ENCODE assay signal across 17 mouse cellular contexts in the genomic region with DNA sequence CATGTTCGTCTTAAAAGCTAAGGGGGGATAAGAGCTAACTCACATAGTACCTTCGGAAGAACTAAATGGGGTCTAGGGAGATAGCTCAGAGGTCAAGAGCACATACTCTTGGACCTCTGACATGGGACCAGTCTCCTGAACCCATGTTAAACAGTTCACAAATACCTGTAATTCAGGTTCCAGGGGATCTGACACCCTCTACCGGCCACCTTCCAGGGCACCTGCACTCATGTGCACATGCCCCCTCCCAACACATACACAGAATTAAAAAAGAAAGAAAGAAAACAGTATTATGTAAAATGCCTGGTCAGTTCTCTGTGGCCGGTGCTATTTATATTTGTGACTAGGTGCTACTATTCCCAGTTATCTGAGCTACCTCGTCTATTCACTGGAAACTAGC. TPM values are rescaled to one million over a fixed set of nuclear protein-coding genes. Genes with fewer than 3 reads are reported as not detected.
A peak's percentile ranks its signal among the peaks of the same experiment; 100 is the strongest.
DNase-seq lines count a peak whose midpoint lies in the region; ATAC-seq and TF ChIP-seq lines count a peak whose summit lies in the region.
"Had no signal": no experiment of that assay in that cellular context is flagged by ENCODE, and none has a peak within 500 bp of the region (broad histone marks: within the 10 kb centered on the region; RNA-seq: fewer than 3 reads in every experiment).

No protein-coding gene starts in this region.

- H3K36me3 ChIP-seq in kidney, postnatal 0 days (ENCODE audit: insufficient read depth, low read length): no peaks in the 10 kb centered on the region
- H3K36me3 ChIP-seq in kidney, embryonic 14.5 days (ENCODE audit: control insufficient read depth, insufficient read depth, low read length): no peaks in the 10 kb centered on the region
- no peaks in the 10 kb centered on the region for H3K36me3 ChIP-seq in midbrain, postnatal 0 days (ENCODE audit: insufficient read depth, low read length)
- no peaks in the 10 kb centered on the region for H3K36me3 ChIP-seq in midbrain, embryonic 14.5 days (ENCODE audit: control insufficient read depth, insufficient read depth, low read length)
- H3K36me3 ChIP-seq: forebrain, embryonic 10.5 days; heart, embryonic 13.5 days; hindbrain, embryonic 15.5 days; liver, embryonic 15.5 days; midbrain, embryonic 12.5 days; neural tube, embryonic 13.5 days had no signal

- ATAC-seq in kidney, postnatal 0 days (replicated peaks; ENCODE audit: low FRiP score, low read depth): no peak
- no peak for ATAC-seq in kidney, embryonic 14.5 days (ENCODE audit: low FRiP score, low TSS enrichment)
- no peak for ATAC-seq in midbrain, postnatal 0 days (ENCODE audit: low FRiP score)
- ATAC-seq in midbrain, embryonic 14.5 days (ENCODE audit: low FRiP score, low TSS enrichment): no peak
- ATAC-seq: forebrain, postnatal 0 days had no signal

- intact Hi-C loops in gastrocnemius, adult 2 months (cut with DNase I): loop anchor here (5.0 kb wide), 1 partner anchor 214 kb away; no protein-coding TSS in a partner anchor

- no peak overlapping the region for H3K9ac ChIP-seq in kidney, postnatal 0 days (ENCODE audit: low read depth, low read length)
- H3K9ac ChIP-seq in kidney, embryonic 14.5 days (ENCODE audit: low read depth, low read length): no peak overlapping the region
- no peak overlapping the region for H3K9ac ChIP-seq in midbrain, postnatal 0 days (replicated peaks; ENCODE audit: low read length, poor library complexity, severe bottlenecking)
- no peak overlapping the region for H3K9ac ChIP-seq in midbrain, embryonic 14.5 days (replicated peaks; ENCODE audit: low read length)
- H3K9ac ChIP-seq: forebrain, postnatal 0 days; heart, embryonic 13.5 days; hindbrain, embryonic 15.5 days; liver, embryonic 15.5 days; midbrain, embryonic 12.5 days; neural tube, embryonic 13.5 days had no signal

- no peak overlapping the region for H3K4me2 ChIP-seq in kidney, postnatal 0 days (ENCODE audit: low read length)
- no peak overlapping the region for H3K4me2 ChIP-seq in kidney, embryonic 14.5 days (replicated peaks; ENCODE audit: low read depth, low read length)
- no peak overlapping the region for H3K4me2 ChIP-seq in midbrain, postnatal 0 days (ENCODE audit: low read depth, low read length, poor library complexity, severe bottlenecking)
- no peak overlapping the region for H3K4me2 ChIP-seq in midbrain, embryonic 14.5 days (ENCODE audit: low read length)
- H3K4me2 ChIP-seq: heart, embryonic 13.5 days; hindbrain, embryonic 15.5 days; liver, embryonic 15.5 days; midbrain, embryonic 12.5 days; neural tube, embryonic 13.5 days had no signal

- no peak for DNase-seq in gastrocnemius, adult 2 months
- DNase-seq in gastrocnemius, adult 18-20 months (ENCODE audit: low spot score): no peak
- no peak for DNase-seq in kidney, postnatal 0 days (ENCODE audit: low spot score)
- no peak for DNase-seq in midbrain, postnatal 0 days (ENCODE audit: low spot score)
- no peak for DNase-seq in midbrain, embryonic 14.5 days
- no peak for DNase-seq in adrenal gland, postnatal 10 days
- DNase-seq: B cell, adult 2 months; forebrain, postnatal 0 days; kidney, adult 11 months; thymus, postnatal 25 days had no signal

- H3K4me3 ChIP-seq in gastrocnemius, adult 2 months: no peak overlapping the region
- H3K4me3 ChIP-seq in kidney, postnatal 0 days (replicated peaks; ENCODE audit: low read depth, low read length): no peak overlapping the region
- no peak overlapping the region for H3K4me3 ChIP-seq in kidney, embryonic 14.5 days (ENCODE audit: low read length)
- H3K4me3 ChIP-seq in midbrain, postnatal 0 days (ENCODE audit: low read depth, low read length): no peak overlapping the region
- no peak overlapping the region for H3K4me3 ChIP-seq in midbrain, embryonic 14.5 days (replicated peaks; ENCODE audit: low read depth, low read length)
- H3K4me3 ChIP-seq: forebrain, embryonic 10.5 days; heart, embryonic 13.5 days; hindbrain, embryonic 15.5 days; liver, embryonic 15.5 days; midbrain, embryonic 12.5 days; neural tube, embryonic 13.5 days had no signal

- no peak for TF ChIP-seq CTCF in gastrocnemius, adult 2 months (IDR thresholded peaks at IDR 0.05)
- peak; percentile 48 for TF ChIP-seq CTCF in kidney, postnatal 0 days (IDR thresholded peaks at IDR 0.05; ENCODE audit: low read depth)
- peak; percentile 30; the same call in 1 of the 2 replicates for TF ChIP-seq CTCF in midbrain, postnatal 0 days (IDR thresholded peaks at IDR 0.05)

- no peaks in the 10 kb centered on the region for H3K27me3 ChIP-seq in kidney, postnatal 0 days (ENCODE audit: insufficient read depth, low read length)
- H3K27me3 ChIP-seq in kidney, embryonic 14.5 days (ENCODE audit: control insufficient read depth, insufficient read depth, low read length): no peaks in the 10 kb centered on the region
- H3K27me3 ChIP-seq in midbrain, postnatal 0 days (ENCODE audit: insufficient read depth, low read length): no peaks in the 10 kb centered on the region
- no peaks in the 10 kb centered on the region for H3K27me3 ChIP-seq in midbrain, embryonic 14.5 days (ENCODE audit: control insufficient read depth, insufficient read depth, low read length)
- H3K27me3 ChIP-seq: hindbrain, embryonic 15.5 days; liver, embryonic 15.5 days; neural tube, embryonic 13.5 days had no signal

- H3K9me3 ChIP-seq in kidney, postnatal 0 days (replicated peaks; ENCODE audit: low read length): no peaks in the 10 kb centered on the region
- H3K9me3 ChIP-seq in kidney, embryonic 14.5 days (ENCODE audit: control insufficient read depth, low read length): no peaks in the 10 kb centered on the region
- H3K9me3 ChIP-seq in midbrain, postnatal 0 days (ENCODE audit: low read length): no peaks in the 10 kb centered on the region
- H3K9me3 ChIP-seq in midbrain, embryonic 14.5 days (ENCODE audit: control insufficient read depth, low read length): no peaks in the 10 kb centered on the region
- H3K9me3 ChIP-seq: forebrain, embryonic 10.5 days; heart, embryonic 13.5 days; hindbrain, embryonic 15.5 days; liver, embryonic 15.5 days; midbrain, embryonic 12.5 days; neural tube, embryonic 13.5 days had no signal

- H3K27ac ChIP-seq in gastrocnemius, adult 2 months: 0 out of 2 replicates have a peak overlapping the region, but pooled peaks have one; percentile 12
- no peak overlapping the region for H3K27ac ChIP-seq in kidney, postnatal 0 days
- H3K27ac ChIP-seq in kidney, embryonic 14.5 days (ENCODE audit: low read depth, low read length): no peak overlapping the region
- no peak overlapping the region for H3K27ac ChIP-seq in midbrain, postnatal 0 days (ENCODE audit: low read depth, low read length)
- H3K27ac ChIP-seq in midbrain, embryonic 14.5 days (replicated peaks; ENCODE audit: low read depth, low read length): no peak overlapping the region
- H3K27ac ChIP-seq: forebrain, embryonic 10.5 days; heart, embryonic 13.5 days; hindbrain, embryonic 15.5 days; liver, embryonic 15.5 days; midbrain, embryonic 12.5 days; neural tube, embryonic 13.5 days had no signal

- H3K4me1 ChIP-seq in kidney, postnatal 0 days (replicated peaks; ENCODE audit: insufficient read depth, low read length): peaks cover 7% of the 10 kb centered on the region; the same call in 1 of the 2 replicates
- peaks cover 6% of the 10 kb centered on the region; the same call in 1 of the 2 replicates for H3K4me1 ChIP-seq in kidney, embryonic 14.5 days (ENCODE audit: control insufficient read depth, insufficient read depth, low read length)
- H3K4me1 ChIP-seq in midbrain, postnatal 0 days (ENCODE audit: insufficient read depth, low read length): peaks cover 12% of the 10 kb centered on the region
- H3K4me1 ChIP-seq in midbrain, embryonic 14.5 days (ENCODE audit: control insufficient read depth, insufficient read depth, low read length): peaks cover 14% of the 10 kb centered on the region

- 71% methylated on average over 5 of the region's 5 CpGs for WGBS in kidney, postnatal 0 days
- 72% methylated on average over 5 of the region's 5 CpGs for WGBS in kidney, embryonic 14.5 days
- 73% methylated on average over 5 of the region's 5 CpGs for WGBS in midbrain, postnatal 0 days
- 76% methylated on average over 5 of the region's 5 CpGs for WGBS in midbrain, embryonic 14.5 days

RNA-seq across cellular contexts. Expression of a gene that starts 2.9 kb away (rescaled TPM):
- total RNA-seq in gastrocnemius, adult 2 months (2021): 1 to 10 TPM; 7.0 to 9.2 TPM
- 1 to 10 TPM; 6.6 to 7.1 TPM for total RNA-seq in gastrocnemius, adult 18-20 months (2021)
- polyA plus RNA-seq in kidney, postnatal 0 days (2015; fragmentation: Nextera tagmentation; extraction: Ambion mirVana): 8.3 and 10.2 TPM in 2 replicates
- 9.5 and 17.4 TPM in 2 replicates for polyA plus RNA-seq in kidney, embryonic 14.5 days (2014; fragmentation: Nextera tagmentation; extraction: Ambion mirVana)
- total RNA-seq in midbrain, postnatal 0 days (2014; rRNA removed): 72.8 and 80.7 TPM in 2 replicates
- polyA plus RNA-seq in midbrain, postnatal 0 days (2015; fragmentation: Nextera tagmentation; extraction: Ambion mirVana): 12.9 and 13.9 TPM in 2 replicates
- 16.1 and 17.6 TPM in 2 replicates for polyA plus RNA-seq in midbrain, embryonic 14.5 days (2014; fragmentation: Nextera tagmentation; extraction: Ambion mirVana)
- 10 to 100 TPM; 26.9 to 47.2 TPM for total RNA-seq in adrenal gland, postnatal 10 days (2021)
